Mouse (Mus musculus) small intestine, adult 2 months (tissue): ENCODE data around the gene Hist1h3d.
"Not testable (repeated sequence)": the region's sequence is repeated elsewhere in the genome, so short reads cannot be mapped to it uniquely, and the experiment has no call there.

ENCODE experiments used
- CTCF ChIP-seq: fragments of 200-500 bp; IDR thresholded peaks from 2 replicates; pipeline ENCODE4 v1.5.1; 2012; ENCODE audit warnings: low read depth, mild to moderate bottlenecking, control low read depth, inconsistent platforms, low read length, moderate library complexity, mixed read lengths; ENCODE audit not compliant: insufficient replicate concordance, insufficient read length; ENCODE audit errors: extremely low read depth
- POLR2A ChIP-seq: fragments of 200-500 bp; IDR thresholded peaks from 2 replicates; pipeline ENCODE4 v1.6.1; 2012; ENCODE audit warnings: low read depth, mild to moderate bottlenecking, control low read depth, inconsistent platforms, low read length, moderate library complexity

DNA sequence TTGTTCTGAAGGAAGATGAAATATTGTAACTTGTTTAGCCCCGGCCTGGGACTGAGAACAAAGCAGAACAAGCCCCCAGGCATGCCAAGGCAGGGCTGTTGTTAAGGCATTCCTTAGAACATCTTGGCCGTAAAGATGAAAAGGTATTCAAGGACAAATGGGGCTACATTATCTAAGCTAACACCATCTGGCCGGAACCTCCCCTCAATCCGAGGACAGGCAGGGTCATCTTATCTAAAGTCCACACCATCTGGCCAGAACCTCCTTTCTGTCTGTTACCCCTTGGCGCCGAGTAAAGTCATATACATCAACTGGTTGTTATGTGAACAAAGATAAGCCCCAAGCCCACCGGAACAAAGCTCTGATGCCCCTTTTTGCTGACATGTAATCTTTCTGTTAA lies 16.3 kb downstream of the Hist1h3d start:
- not testable (repeated sequence) for TF ChIP-seq CTCF, POLR2A
